Mouse (Mus musculus) kidney, postnatal 4 days (tissue): Measurements from ENCODE around the gene Ddc.

ENCODE experiments used
- DNase-seq, 2 experiments: peaks; one replicate each; pipeline ENCODE4 v3.0.0; 2021; ENCODE audit warnings: mixed read lengths in 2 of 2

The Ddc gene

GRCm38 (mm10) chr11:11777246-11777645 is 120.7 kb downstream of the Ddc start:
- DNase-seq = no peak

- no peak for DNase-seq
These were observed 121.1 kb downstream of the Ddc start for GRCm38 (mm10) chr11:11776822-11777174.

- DNase-seq = no peak
These were observed 121.7 kb downstream of the Ddc start for GRCm38 (mm10) chr11:11776071-11776821.

- DNase-seq = no peak
These were observed 123.1 kb downstream of the Ddc start for GRCm38 (mm10) chr11:11774893-11775292.

GRCm38 (mm10) chr11:11774384-11774783 is 123.6 kb downstream of the Ddc start:
- no peak for DNase-seq

GRCm38 (mm10) chr11:11772196-11772595 is 125.7 kb downstream of the Ddc start:
- DNase-seq = no peak

GRCm38 (mm10) chr11:11770691-11771090 is 127.3 kb downstream of the Ddc start:
- no peak for DNase-seq

- DNase-seq = no peak
These were observed 128.7 kb downstream of the Ddc start for GRCm38 (mm10) chr11:11769281-11769680.

GRCm38 (mm10) chr11:11768057-11768456 is 129.9 kb downstream of the Ddc start:
- no peak for DNase-seq

- DNase-seq = no peak
These were observed 131.2 kb downstream of the Ddc start for GRCm38 (mm10) chr11:11766736-11767135.

- no peak for DNase-seq
These were observed 131.8 kb downstream of the Ddc start for GRCm38 (mm10) chr11:11766105-11766504.

- no peak for DNase-seq
These were observed 132.5 kb downstream of the Ddc start for GRCm38 (mm10) chr11:11765414-11765813.
